Mouse (Mus musculus) limb, embryonic 14.5 days (tissue): ENCODE results near the gene Negr1. TPM values are rescaled to one million over a fixed set of nuclear protein-coding genes. Genes with fewer than 3 reads are reported as not detected.

ENCODE experiments used
- ATAC-seq: fragments of 200-750 bp; cut with Nextera tagmentation; 2 replicates; pipeline ENCODE4 v1.8.0; 2017; ENCODE audit warnings: low read depth, moderate number of reproducible peaks, moderate TSS enrichment; ENCODE audit not compliant: low FRiP score
- DNase-seq: peaks from one replicate; pipeline ENCODE4 v3.0.0-alpha.2; 2015; ENCODE audit warnings: low spot score
- H3K27ac ChIP-seq: fragments of 300-500 bp; sonication (generic); replicated peaks from 2 replicates; pipeline ENCODE4 v1.5.1; 2014; ENCODE audit warnings: low read depth, mild to moderate bottlenecking, low read length, moderate library complexity, mixed read lengths
- H3K27me3 ChIP-seq: fragments of 300-500 bp; sonication (generic); 2 replicates; pipeline ENCODE4 v1.6.1; 2014; ENCODE audit warnings: low read length, mixed read lengths; ENCODE audit not compliant: control insufficient read depth, insufficient read depth
- H3K36me3 ChIP-seq: fragments of 300-500 bp; sonication (generic); 2 replicates; pipeline ENCODE4 v1.6.1; 2014; ENCODE audit warnings: mild to moderate bottlenecking, low read length, moderate library complexity, mixed read lengths; ENCODE audit not compliant: control insufficient read depth, insufficient read depth
- H3K4me1 ChIP-seq: fragments of 300-500 bp; sonication (generic); 2 replicates; pipeline ENCODE4 v1.6.1; 2014; ENCODE audit warnings: antibody characterized with exemption, low read length, mixed read lengths; ENCODE audit not compliant: control insufficient read depth, insufficient read depth
- H3K4me2 ChIP-seq: fragments of 300-500 bp; sonication (generic); replicated peaks from 2 replicates; pipeline ENCODE4 v1.6.1; 2014; ENCODE audit warnings: low read depth, mild to moderate bottlenecking, low read length, moderate library complexity; ENCODE audit not compliant: severe bottlenecking
- H3K4me3 ChIP-seq: fragments of 300-500 bp; sonication (generic); replicated peaks from 2 replicates; pipeline ENCODE4 v1.5.1; 2014; ENCODE audit warnings: low read length
- H3K9ac ChIP-seq: fragments of 300-500 bp; sonication (generic); 2 replicates; pipeline ENCODE4 v1.6.1; 2014; ENCODE audit warnings: mild to moderate bottlenecking, low read depth, low read length, moderate library complexity; ENCODE audit not compliant: severe bottlenecking
- H3K9me3 ChIP-seq: fragments of 300-500 bp; sonication (generic); 2 replicates; pipeline ENCODE4 v1.6.1; 2016; ENCODE audit warnings: low read length; ENCODE audit not compliant: control insufficient read depth
- POLR2A ChIP-seq: fragments of 200-500 bp; IDR thresholded peaks from 2 replicates; pipeline ENCODE4 v1.8.0; 2012; ENCODE audit warnings: inconsistent platforms, mild to moderate bottlenecking, moderate library complexity, borderline replicate concordance; ENCODE audit not compliant: insufficient read depth, insufficient read length; ENCODE audit errors: extremely low read depth
- WGBS: fragments of 180-500 bp; shearing (Covaris S2); extraction: QIAGEN DNeasy Blood & Tissue Kit; methylation state at CpG from one replicate; pipeline ENCODE4 v1.1.7; 2014; 5-methylcytosine and 5-hydroxymethylcytosine counted together
- polyA plus RNA-seq, 2 experiments: library from polyadenylated mRNA; depleted of rRNA in 1 of 2; stranded (reverse) in 1 of 2; unstranded in 1 of 2; fragments of >200 nt; fragmentation: Nextera tagmentation in 1 of 2; extraction: Ambion mirVana in 1 of 2; gene quantifications; 2 replicates each; pipeline versions ENCODE4 v1.2.1 to v1.2.3; 2012 to 2014

Gene Negr1
- polyA plus RNA-seq, 2 experiments = 5.1 to 6.2 TPM

- no peaks in the 10 kb centered on the region for H3K27me3 ChIP-seq
- TF ChIP-seq POLR2A = no peak
- H3K36me3 ChIP-seq = no peaks in the 10 kb centered on the region
- DNase-seq (no peak), ATAC-seq (no peak)
- 68% methylated on average over 4 of the region's 4 CpGs for WGBS
- no peak overlapping the region for H3K9ac ChIP-seq
- peaks cover 6% of the 10 kb centered on the region; the same call in 1 of the 2 replicates for H3K9me3 ChIP-seq
- H3K4me1 ChIP-seq = no peaks in the 10 kb centered on the region
- H3K4me3 ChIP-seq = no peak overlapping the region
- no peak overlapping the region for H3K27ac ChIP-seq
- H3K4me2 ChIP-seq = no peak overlapping the region
These were observed 742.0 kb downstream of the Negr1 start for GRCm38 (mm10) chr3:157303430-157304116.

GRCm38 (mm10) chr3:157321081-157321573 is 759.5 kb downstream of the Negr1 start:
- ATAC-seq = no peak
- H3K9ac ChIP-seq = no peak overlapping the region
- 64% methylated on average over 1 of the region's 1 CpGs for WGBS
- H3K9me3 ChIP-seq = no peaks in the 10 kb centered on the region
- H3K27me3 ChIP-seq = no peaks in the 10 kb centered on the region
- DNase-seq = no peak
- no peak for TF ChIP-seq POLR2A
- H3K4me1 ChIP-seq = no peaks in the 10 kb centered on the region
- no peak overlapping the region for H3K4me2 ChIP-seq
- H3K4me3 ChIP-seq = no peak overlapping the region
- H3K36me3 ChIP-seq = no peaks in the 10 kb centered on the region
- no peak overlapping the region for H3K27ac ChIP-seq

- Histone ChIP-seq H3K9me3 (no peaks in the 10 kb centered on the region), H3K4me2 (no peak overlapping the region), H3K27me3 (no peaks in the 10 kb centered on the region), H3K4me3 (no peak overlapping the region), H3K36me3 (no peaks in the 10 kb centered on the region), H3K9ac (no peak overlapping the region), H3K4me1 (no peaks in the 10 kb centered on the region), H3K27ac (no peak overlapping the region)
- ATAC-seq = no peak
- no peak for DNase-seq
- WGBS = 47% methylated on average over 1 of the region's 1 CpGs
- TF ChIP-seq POLR2A = no peak
These were observed 760.2 kb downstream of the Negr1 start for GRCm38 (mm10) chr3:157321834-157322233.

GRCm38 (mm10) chr3:157334169-157334568 is 772.6 kb downstream of the Negr1 start:
- DNase-seq (no peak), ATAC-seq (no peak)
- no peak overlapping the region for H3K9ac ChIP-seq
- H3K4me2 ChIP-seq = no peak overlapping the region
- 81% methylated on average over 1 of the region's 1 CpGs for WGBS
- H3K4me3 ChIP-seq = no peak overlapping the region
- no peaks in the 10 kb centered on the region for H3K27me3 ChIP-seq
- H3K9me3 ChIP-seq = no peaks in the 10 kb centered on the region
- no peaks in the 10 kb centered on the region for H3K36me3 ChIP-seq
- TF ChIP-seq POLR2A = no peak
- H3K4me1 ChIP-seq = no peaks in the 10 kb centered on the region
- H3K27ac ChIP-seq = no peak overlapping the region

GRCm38 (mm10) chr3:157349480-157349879 is 787.9 kb downstream of the Negr1 start:
- Histone ChIP-seq H3K9me3 (no peaks in the 10 kb centered on the region), H3K4me2 (no peak overlapping the region), H3K36me3 (no peaks in the 10 kb centered on the region), H3K9ac (no peak overlapping the region), H3K27ac (no peak overlapping the region), H3K4me1 (no peaks in the 10 kb centered on the region), H3K27me3 (no peaks in the 10 kb centered on the region), H3K4me3 (no peak overlapping the region)
- TF ChIP-seq POLR2A = no peak
- 79% methylated on average over 2 of the region's 2 CpGs for WGBS
- DNase-seq (no peak), ATAC-seq (no peak)
